Mouse (Mus musculus) testis, adult 2 months (tissue): ENCODE data around the gene Cuta.

Experiments
- CTCF ChIP-seq: fragments of 200-500 bp; IDR thresholded peaks from 2 replicates; pipeline ENCODE4 v1.5.1; 2012; ENCODE audit warnings: low read depth, mild to moderate bottlenecking, inconsistent platforms, low read length, moderate library complexity; ENCODE audit not compliant: control insufficient read depth, insufficient read depth, insufficient replicate concordance
- POLR2A ChIP-seq: fragments of 200-500 bp; IDR thresholded peaks from 2 replicates; pipeline ENCODE4 v1.6.1; 2012; ENCODE audit warnings: low read depth, mild to moderate bottlenecking, inconsistent platforms, low read length, moderate library complexity; ENCODE audit not compliant: control insufficient read depth

GRCm38 (mm10) chr17:26936921-26937695, 2.3 kb downstream of the Cuta start:
- TF ChIP-seq CTCF (no peak), POLR2A (no peak; the same call in 1 of the 2 replicates)
